Mouse (Mus musculus): Measurements from ENCODE around the gene Yars2. TPM values are rescaled to one million over a fixed set of nuclear protein-coding genes. Genes with fewer than 3 reads are reported as not detected.

Yars2 gene
- polyA plus RNA-seq (2015; fragmentation: Nextera tagmentation; extraction: Ambion mirVana), result 26.5 and 26.8 TPM in 2 replicates

GRCm38 (mm10) chr16:16302369-16303137 lies at the start of gene Yars2:
Gene Yars2, plus strand, starts transcription at chr16:16302965.
- Histone ChIP-seq H3K27ac (peak within 1 kb of the TSS; percentile 88), H3K36me3 (peaks cover 12% of the 10 kb centered on the region), H3K27me3 (no peaks in the 10 kb centered on the region), H3K4me1 (replicated peaks) (peaks cover 24% of the 10 kb centered on the region), H3K4me2 (replicated peaks) (peak within 1 kb of the TSS; percentile 83), H3K9me3 (no peaks in the 10 kb centered on the region), H3K9ac (replicated peaks) (peak within 1 kb of the TSS; percentile 82), H3K4me3 (replicated peaks) (peak within 1 kb of the TSS; percentile 69)
- under 1% methylated on average over 50 of the region's 50 CpGs for WGBS
- peak; percentile 99 for ATAC-seq

GRCm38 (mm10) chr16:16253326-16254074 lies 49.3 kb upstream of the Yars2 start:
- ATAC-seq, result no peak
- Histone ChIP-seq H3K9me3 (no peaks in the 10 kb centered on the region), H3K27me3 (no peaks in the 10 kb centered on the region), H3K4me3 (replicated peaks) (no peak overlapping the region), H3K27ac (no peak overlapping the region), H3K9ac (replicated peaks) (no peak overlapping the region), H3K4me1 (replicated peaks) (0 out of 2 replicates have a peak, but pooled peaks cover 3% of the 10 kb centered on the region), H3K36me3 (no peaks in the 10 kb centered on the region), H3K4me2 (replicated peaks) (no peak overlapping the region)
- WGBS, result 23% methylated on average over 4 of the region's 4 CpGs

- Histone ChIP-seq H3K9me3 (no peaks in the 10 kb centered on the region), H3K36me3 (no peaks in the 10 kb centered on the region), H3K4me1 (replicated peaks) (0 out of 2 replicates have a peak, but pooled peaks cover 3% of the 10 kb centered on the region), H3K4me2 (replicated peaks) (no peak overlapping the region), H3K4me3 (replicated peaks) (no peak overlapping the region), H3K9ac (replicated peaks) (no peak overlapping the region), H3K27me3 (no peaks in the 10 kb centered on the region), H3K27ac (no peak overlapping the region)
- no peak for ATAC-seq
- WGBS, result 95% methylated on average over 1 of the region's 1 CpGs
These were observed 47.5 kb upstream of the Yars2 start for GRCm38 (mm10) chr16:16255217-16255616.

GRCm38 (mm10) chr16:16255874-16256273 lies 46.9 kb upstream of the Yars2 start:
- H3K36me3 ChIP-seq, result no peaks in the 10 kb centered on the region
- no peaks in the 10 kb centered on the region for H3K27me3 ChIP-seq
- ATAC-seq, result no peak
- no peak overlapping the region for H3K27ac ChIP-seq
- H3K9me3 ChIP-seq, result no peaks in the 10 kb centered on the region
- H3K4me3 ChIP-seq (replicated peaks), result no peak overlapping the region
- H3K4me1 ChIP-seq (replicated peaks), result 0 out of 2 replicates have a peak, but pooled peaks cover 3% of the 10 kb centered on the region
- WGBS, result 68% methylated on average over 7 of the region's 7 CpGs
- H3K4me2 ChIP-seq (replicated peaks), result no peak overlapping the region
- no peak overlapping the region for H3K9ac ChIP-seq (replicated peaks)

GRCm38 (mm10) chr16:16256672-16257071 lies 46.1 kb upstream of the Yars2 start:
- no peak overlapping the region for H3K4me2 ChIP-seq (replicated peaks)
- 73% methylated on average over 1 of the region's 1 CpGs for WGBS
- H3K4me3 ChIP-seq (replicated peaks), result no peak overlapping the region
- H3K9me3 ChIP-seq, result no peaks in the 10 kb centered on the region
- H3K27ac ChIP-seq, result no peak overlapping the region
- H3K27me3 ChIP-seq, result no peaks in the 10 kb centered on the region
- H3K9ac ChIP-seq (replicated peaks), result no peak overlapping the region
- no peak for ATAC-seq
- 0 out of 2 replicates have a peak, but pooled peaks cover 3% of the 10 kb centered on the region for H3K4me1 ChIP-seq (replicated peaks)
- no peaks in the 10 kb centered on the region for H3K36me3 ChIP-seq

- no peak overlapping the region for H3K27ac ChIP-seq
- no peaks in the 10 kb centered on the region for H3K27me3 ChIP-seq
- H3K9me3 ChIP-seq, result no peaks in the 10 kb centered on the region
- 96% methylated on average over 5 of the region's 5 CpGs for WGBS
- no peak for ATAC-seq
- H3K4me2 ChIP-seq (replicated peaks), result no peak overlapping the region
- no peaks in the 10 kb centered on the region for H3K4me1 ChIP-seq (replicated peaks)
- H3K36me3 ChIP-seq, result no peaks in the 10 kb centered on the region
- no peak overlapping the region for H3K4me3 ChIP-seq (replicated peaks)
- H3K9ac ChIP-seq (replicated peaks), result no peak overlapping the region
These were observed 41.9 kb upstream of the Yars2 start for GRCm38 (mm10) chr16:16260882-16261281.

GRCm38 (mm10) chr16:16261481-16261880 lies 41.3 kb upstream of the Yars2 start:
- Histone ChIP-seq H3K27me3 (no peaks in the 10 kb centered on the region), H3K9me3 (no peaks in the 10 kb centered on the region), H3K4me1 (replicated peaks) (no peaks in the 10 kb centered on the region), H3K4me2 (replicated peaks) (no peak overlapping the region), H3K27ac (no peak overlapping the region), H3K4me3 (replicated peaks) (no peak overlapping the region), H3K36me3 (no peaks in the 10 kb centered on the region), H3K9ac (replicated peaks) (no peak overlapping the region)
- WGBS, result 97% methylated on average over 6 of the region's 6 CpGs
- no peak for ATAC-seq

- no peak overlapping the region for H3K27ac ChIP-seq
- no peaks in the 10 kb centered on the region for H3K9me3 ChIP-seq
- no peaks in the 10 kb centered on the region for H3K27me3 ChIP-seq
- no peak overlapping the region for H3K9ac ChIP-seq (replicated peaks)
- no peak overlapping the region for H3K4me3 ChIP-seq (replicated peaks)
- no peaks in the 10 kb centered on the region for H3K4me1 ChIP-seq (replicated peaks)
- WGBS, result 94% methylated on average over 3 of the region's 3 CpGs
- no peak for ATAC-seq
- no peak overlapping the region for H3K4me2 ChIP-seq (replicated peaks)
- no peaks in the 10 kb centered on the region for H3K36me3 ChIP-seq
These were observed 40.3 kb upstream of the Yars2 start for GRCm38 (mm10) chr16:16262436-16262835.

GRCm38 (mm10) chr16:16272978-16273377 lies 29.8 kb upstream of the Yars2 start:
- Histone ChIP-seq H3K9me3 (no peaks in the 10 kb centered on the region), H3K4me2 (replicated peaks) (no peak overlapping the region), H3K27me3 (no peaks in the 10 kb centered on the region), H3K36me3 (no peaks in the 10 kb centered on the region), H3K4me3 (replicated peaks) (no peak overlapping the region), H3K4me1 (replicated peaks) (peaks cover 8% of the 10 kb centered on the region), H3K9ac (replicated peaks) (no peak overlapping the region), H3K27ac (no peak overlapping the region)
- ATAC-seq, result 0 out of 2 replicates have a peak, but pooled peaks have one; percentile 20
- 29% methylated on average over 3 of the region's 3 CpGs for WGBS

GRCm38 (mm10) chr16:16273752-16274151 lies 29.0 kb upstream of the Yars2 start:
- H3K4me2 ChIP-seq (replicated peaks), result no peak overlapping the region
- H3K27me3 ChIP-seq, result no peaks in the 10 kb centered on the region
- H3K36me3 ChIP-seq, result no peaks in the 10 kb centered on the region
- H3K9me3 ChIP-seq, result no peaks in the 10 kb centered on the region
- H3K27ac ChIP-seq, result no peak overlapping the region
- 85% methylated on average over 6 of the region's 6 CpGs for WGBS
- H3K9ac ChIP-seq (replicated peaks), result no peak overlapping the region
- no peak overlapping the region for H3K4me3 ChIP-seq (replicated peaks)
- no peak for ATAC-seq
- H3K4me1 ChIP-seq (replicated peaks), result peaks cover 8% of the 10 kb centered on the region

GRCm38 (mm10) chr16:16303138-16303827 lies 518 bp downstream of the Yars2 start:
- Histone ChIP-seq H3K27me3 (no peaks in the 10 kb centered on the region), H3K4me2 (replicated peaks) (peak overlapping the region; percentile 83), H3K4me1 (replicated peaks) (peaks cover 24% of the 10 kb centered on the region), H3K4me3 (replicated peaks) (peak overlapping the region; percentile 69), H3K9ac (replicated peaks) (peak overlapping the region; percentile 82), H3K27ac (peak overlapping the region; percentile 88), H3K9me3 (no peaks in the 10 kb centered on the region), H3K36me3 (peaks cover 14% of the 10 kb centered on the region)
- ATAC-seq, result peak; percentile 81
- under 1% methylated on average over 61 of the region's 61 CpGs for WGBS

- H3K4me3 ChIP-seq (replicated peaks), result peak overlapping the region; percentile 69
- H3K4me2 ChIP-seq (replicated peaks), result peak overlapping the region; percentile 83
- H3K27me3 ChIP-seq, result no peaks in the 10 kb centered on the region
- H3K9ac ChIP-seq (replicated peaks), result peak overlapping the region; percentile 82
- peaks cover 15% of the 10 kb centered on the region for H3K36me3 ChIP-seq
- ATAC-seq, result no peak
- no peaks in the 10 kb centered on the region for H3K9me3 ChIP-seq
- 20% methylated on average over 7 of the region's 7 CpGs for WGBS
- H3K4me1 ChIP-seq (replicated peaks), result peaks cover 24% of the 10 kb centered on the region
- no peak overlapping the region for H3K27ac ChIP-seq
These were observed 1.1 kb downstream of the Yars2 start for GRCm38 (mm10) chr16:16303888-16304287.
